Mouse (Mus musculus): ENCODE measurements at regions not wholly inside any gene's neighbourhood (a gene's known extent, or its start where the extent isn't known, plus 50 kb on each side); places are given as distances from the start of the nearest gene placed in this dataset.

DNA sequence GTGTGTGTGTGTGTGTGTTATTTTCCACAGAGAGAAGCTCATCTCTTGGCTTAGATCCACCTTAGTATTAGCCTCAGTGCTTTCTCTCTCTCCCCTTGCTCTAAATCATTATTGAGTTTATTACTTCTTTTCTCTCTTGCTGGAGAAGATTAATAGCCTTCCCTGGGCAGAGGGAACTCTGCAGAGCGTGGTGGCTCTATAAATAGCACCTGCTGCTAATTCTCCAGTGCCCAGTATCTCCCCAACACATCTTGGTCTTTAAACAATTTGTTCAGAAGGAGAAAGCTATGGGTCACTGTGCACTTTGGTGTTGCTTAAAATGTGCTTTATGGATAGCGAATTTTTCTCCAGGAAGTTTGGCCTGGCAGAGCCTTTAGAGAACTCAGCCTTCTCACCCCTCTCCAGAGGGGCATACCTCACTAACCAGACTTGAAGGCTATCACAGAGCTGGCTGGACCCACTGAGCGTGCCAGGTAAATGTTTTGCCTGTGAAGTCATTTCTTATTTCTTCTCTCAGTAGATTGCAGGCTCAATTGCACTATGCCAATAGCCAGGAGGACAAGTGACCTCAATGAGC is 86.8 kb upstream of the Rab11fip2 start:
- no peak for DNase-seq

DNA sequence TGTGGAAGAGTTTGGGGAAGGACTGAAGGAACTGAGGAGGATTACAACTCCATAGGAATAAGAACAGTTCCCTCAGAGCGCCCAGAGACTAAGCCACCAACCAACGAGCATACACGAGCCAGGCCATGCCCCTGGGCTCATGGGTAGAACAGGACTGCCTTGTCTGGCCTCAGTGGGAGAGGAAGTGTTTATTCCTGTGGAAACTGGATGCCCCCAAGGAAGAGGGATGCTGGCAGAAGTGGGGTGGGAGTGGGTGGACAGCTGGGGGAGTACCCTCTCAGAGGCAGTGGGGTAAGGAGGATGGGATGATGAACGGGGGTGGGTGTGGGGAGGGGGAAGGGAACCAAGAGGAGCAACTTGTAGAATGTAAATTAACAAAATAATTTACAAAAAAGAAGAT is 86.3 kb upstream of the Rab11fip2 start:
- no peak for DNase-seq

DNA sequence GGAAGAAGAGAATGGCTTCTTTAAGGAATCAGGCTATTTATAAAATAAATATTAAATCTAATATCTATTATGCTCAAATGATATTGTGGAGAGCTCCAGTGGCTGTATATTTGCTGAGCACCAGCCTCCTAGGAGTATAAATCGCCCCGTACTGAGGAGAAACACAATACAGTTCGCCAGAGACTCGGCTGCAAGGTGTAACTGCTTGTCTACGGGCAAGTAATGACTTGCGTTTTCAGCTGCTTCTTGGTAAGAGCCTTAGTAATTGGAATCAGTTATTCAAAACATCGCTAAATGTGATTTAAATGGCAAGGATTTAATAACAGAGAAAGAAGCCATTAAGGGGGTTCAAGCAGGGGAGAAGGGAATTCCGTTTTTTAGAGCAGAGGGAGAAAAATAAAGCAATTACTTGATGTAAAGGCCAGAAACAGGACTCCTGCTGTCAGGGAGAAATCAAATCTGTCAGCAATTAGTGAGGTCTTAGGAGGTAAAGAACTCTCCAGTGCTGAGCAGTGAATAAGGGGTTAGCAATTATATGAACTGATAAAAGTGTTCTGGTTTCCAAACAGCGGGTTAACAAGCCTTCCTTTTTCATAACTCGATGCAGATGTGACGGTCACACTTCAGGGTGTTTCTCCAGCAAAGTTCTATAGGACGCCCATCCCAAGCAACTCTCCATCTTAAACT is 72.3 kb upstream of the Rab11fip2 start:
- DNase-seq = no peak

DNA sequence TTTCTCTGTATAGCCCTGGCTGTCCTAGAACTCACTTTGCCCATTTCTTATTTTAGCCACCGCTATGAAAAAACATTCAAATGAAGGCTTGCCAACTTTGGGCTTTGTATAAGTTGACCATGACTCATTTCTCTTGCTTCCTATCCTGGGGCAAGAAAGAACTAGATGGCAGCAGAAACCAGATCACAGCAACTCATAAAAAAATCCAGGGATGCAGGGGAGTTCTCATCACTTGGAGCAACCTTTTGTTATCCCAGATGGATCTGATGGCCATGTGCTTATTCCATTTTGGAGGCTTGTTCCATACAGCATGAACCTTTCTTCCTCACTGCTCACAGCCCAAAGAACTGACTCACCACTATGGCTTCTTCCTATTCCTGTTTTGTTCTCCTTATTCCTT is 52.1 kb upstream of the Rab11fip2 start:
- DNase-seq = no peak

Measured in right cerebral cortex, postnatal 25 days (tissue).